Mouse (Mus musculus) embryonic facial prominence, embryonic 15.5 days (tissue): ENCODE measurements at regions not wholly inside any gene's neighbourhood (a gene's known extent, or its start where the extent isn't known, plus 50 kb on each side); places are given as distances from the start of the nearest gene placed in this dataset.

Experiments used
- ATAC-seq: fragments of 200-750 bp; cut with Nextera tagmentation; 2 replicates; pipeline ENCODE4 v1.8.0; 2017; ENCODE audit warnings: low read depth, moderate TSS enrichment; ENCODE audit not compliant: insufficient number of reproducible peaks, low FRiP score, low TSS enrichment
- H3K27ac ChIP-seq: fragments of 300-500 bp; sonication (generic); replicated peaks from 2 replicates; pipeline ENCODE4 v1.5.1; 2015; ENCODE audit warnings: mild to moderate bottlenecking, inconsistent platforms
- H3K27me3 ChIP-seq: fragments of 300-500 bp; sonication (generic); 2 replicates; pipeline ENCODE4 v1.6.1; 2015; ENCODE audit warnings: inconsistent platforms
- H3K36me3 ChIP-seq: fragments of 300-500 bp; sonication (generic); 2 replicates; pipeline ENCODE4 v1.6.1; 2015; ENCODE audit warnings: mild to moderate bottlenecking, inconsistent platforms
- H3K4me1 ChIP-seq: fragments of 300-500 bp; sonication (generic); 2 replicates; pipeline ENCODE4 v1.6.1; 2015; ENCODE audit warnings: inconsistent platforms
- H3K4me2 ChIP-seq: fragments of 300-500 bp; sonication (generic); replicated peaks from 2 replicates; pipeline ENCODE4 v1.6.1; 2015; ENCODE audit warnings: mild to moderate bottlenecking, inconsistent platforms
- H3K4me3 ChIP-seq: fragments of 300-500 bp; sonication (generic); replicated peaks from 2 replicates; pipeline ENCODE4 v1.5.1; 2015; ENCODE audit warnings: mild to moderate bottlenecking, inconsistent platforms
- H3K9ac ChIP-seq: fragments of 300-500 bp; sonication (generic); 2 replicates; pipeline ENCODE4 v1.6.1; 2015; ENCODE audit warnings: inconsistent platforms
- H3K9me3 ChIP-seq: fragments of 300-500 bp; sonication (generic); replicated peaks from 2 replicates; pipeline ENCODE4 v1.6.1; 2016; ENCODE audit warnings: inconsistent platforms
- WGBS: fragments of 180-500 bp; shearing (Covaris S2); methylation state at CpG from one replicate; pipeline ENCODE4 v1.1.7; 2015; 5-methylcytosine and 5-hydroxymethylcytosine counted together

DNA sequence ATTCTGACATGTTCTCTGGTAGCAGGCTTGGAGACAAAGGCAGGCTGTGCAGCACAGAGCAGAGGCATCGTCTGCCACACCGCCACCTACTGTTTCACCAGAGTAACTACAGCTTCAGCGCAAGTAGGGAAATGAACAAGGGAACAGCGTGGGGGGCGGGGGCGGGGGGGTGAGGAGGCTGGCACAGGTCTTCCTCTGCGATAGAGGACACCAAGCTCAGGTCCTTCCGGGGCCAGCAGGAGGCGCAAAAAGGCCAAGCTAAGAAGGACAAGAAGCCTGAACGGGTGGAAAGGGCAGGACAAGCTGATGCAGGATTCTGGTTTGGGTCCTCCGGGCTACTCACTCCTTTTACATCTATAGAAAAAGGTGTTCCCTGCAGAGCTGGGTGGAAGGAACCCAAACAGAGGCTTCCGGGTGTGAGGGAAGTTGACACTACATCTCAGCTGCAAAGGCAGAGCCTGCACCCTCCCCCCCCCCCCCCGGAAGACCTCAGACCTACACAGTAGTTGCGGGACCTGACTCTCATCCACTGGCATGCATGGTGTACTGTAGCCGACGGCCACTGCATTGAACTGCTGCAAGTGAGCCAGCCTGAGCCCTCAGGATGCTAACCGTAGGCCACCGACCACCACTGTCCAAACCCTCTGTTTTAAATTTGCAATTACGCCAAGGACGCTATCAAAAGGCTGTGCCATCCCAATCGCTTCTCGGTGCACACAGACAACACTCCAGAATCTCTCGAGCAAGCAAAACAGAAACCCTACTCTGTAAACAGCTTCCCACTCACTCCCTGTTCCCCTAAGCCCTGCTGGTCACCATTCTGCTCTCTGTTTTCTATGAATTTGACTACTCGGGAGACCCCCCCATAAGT, 2396.6 kb upstream of the 5930422O12Rik start:
- Histone ChIP-seq H3K9me3 (no peaks in the 10 kb centered on the region), H3K36me3 (no peaks in the 10 kb centered on the region), H3K4me2 (peak overlapping the region; percentile 71), H3K9ac (no peak overlapping the region), H3K27me3 (no peaks in the 10 kb centered on the region), H3K27ac (peak overlapping the region; percentile 44; the same call in 1 of the 2 replicates), H3K4me1 (no peaks in the 10 kb centered on the region), H3K4me3 (peak overlapping the region; percentile 44)
- peak; percentile 84 for ATAC-seq
- WGBS = 3% methylated on average over 24 of the region's 24 CpGs

DNA sequence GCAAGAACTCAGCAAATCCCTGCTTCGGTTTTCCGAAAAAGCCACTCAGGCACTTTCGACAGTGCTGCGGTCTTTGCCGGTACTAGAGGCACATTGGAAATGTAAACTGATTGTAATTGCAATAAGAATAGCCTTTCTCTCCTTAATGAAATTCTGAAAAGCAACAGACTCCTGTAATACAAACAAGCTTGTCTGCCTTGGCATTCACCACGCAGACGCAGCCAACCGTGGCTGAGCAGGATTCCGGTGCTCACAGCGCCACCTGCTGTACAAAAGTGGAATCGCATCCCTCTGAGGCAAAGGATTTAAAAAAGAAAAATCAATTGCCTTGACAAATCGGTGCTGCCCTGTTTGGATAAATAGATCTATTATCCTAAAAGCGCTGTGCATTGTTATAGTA, 2395.2 kb upstream of the 5930422O12Rik start:
- Histone ChIP-seq H3K9ac (no peak overlapping the region), H3K27me3 (no peaks in the 10 kb centered on the region), H3K4me2 (peak overlapping the region; percentile 71), H3K27ac (0 out of 2 replicates have a peak overlapping the region, but pooled peaks have one; percentile 71), H3K36me3 (no peaks in the 10 kb centered on the region), H3K4me1 (no peaks in the 10 kb centered on the region), H3K4me3 (peak overlapping the region; percentile 44), H3K9me3 (no peaks in the 10 kb centered on the region)
- ATAC-seq = no peak
- WGBS = under 1% methylated on average over 13 of the region's 13 CpGs

DNA sequence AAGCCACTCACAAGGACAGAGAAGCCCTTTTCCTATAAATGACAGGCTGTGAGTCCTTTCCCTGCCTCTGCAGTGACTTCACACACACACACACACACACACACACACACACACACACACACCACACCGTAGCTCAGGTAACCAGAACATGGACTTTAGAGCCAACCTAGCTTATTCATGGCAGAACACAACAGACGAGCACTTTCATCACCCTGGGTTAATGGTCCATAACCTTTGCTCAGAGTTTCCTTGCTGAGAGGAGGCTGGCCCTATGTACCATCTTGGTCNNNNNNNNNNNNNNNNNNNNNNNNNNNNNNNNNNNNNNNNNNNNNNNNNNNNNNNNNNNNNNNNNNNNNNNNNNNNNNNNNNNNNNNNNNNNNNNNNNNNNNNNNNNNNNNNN, 2391.6 kb upstream of the 5930422O12Rik start:
- Histone ChIP-seq H3K27me3 (no peaks in the 10 kb centered on the region), H3K4me3 (no peak overlapping the region), H3K4me2 (no peak overlapping the region), H3K36me3 (no peaks in the 10 kb centered on the region), H3K9me3 (no peaks in the 10 kb centered on the region), H3K27ac (no peak overlapping the region), H3K9ac (no peak overlapping the region), H3K4me1 (no peaks in the 10 kb centered on the region)
- ATAC-seq = no peak
- 75% methylated on average over 2 of the region's 2 CpGs for WGBS
